Mouse (Mus musculus) right cerebral cortex, postnatal 4 days (tissue): ENCODE measurements around the gene Rnaset2a.
A peak's percentile ranks its signal among the peaks of the same experiment; 100 is the strongest.
"Not testable (repeated sequence)": the region's sequence is repeated elsewhere in the genome, so short reads cannot be mapped to it uniquely, and the experiment has no call there.

Experiments used
- DNase-seq: peaks from one replicate; pipeline ENCODE4 v3.0.0-alpha.2; 2022

Rnaset2a gene

DNA sequence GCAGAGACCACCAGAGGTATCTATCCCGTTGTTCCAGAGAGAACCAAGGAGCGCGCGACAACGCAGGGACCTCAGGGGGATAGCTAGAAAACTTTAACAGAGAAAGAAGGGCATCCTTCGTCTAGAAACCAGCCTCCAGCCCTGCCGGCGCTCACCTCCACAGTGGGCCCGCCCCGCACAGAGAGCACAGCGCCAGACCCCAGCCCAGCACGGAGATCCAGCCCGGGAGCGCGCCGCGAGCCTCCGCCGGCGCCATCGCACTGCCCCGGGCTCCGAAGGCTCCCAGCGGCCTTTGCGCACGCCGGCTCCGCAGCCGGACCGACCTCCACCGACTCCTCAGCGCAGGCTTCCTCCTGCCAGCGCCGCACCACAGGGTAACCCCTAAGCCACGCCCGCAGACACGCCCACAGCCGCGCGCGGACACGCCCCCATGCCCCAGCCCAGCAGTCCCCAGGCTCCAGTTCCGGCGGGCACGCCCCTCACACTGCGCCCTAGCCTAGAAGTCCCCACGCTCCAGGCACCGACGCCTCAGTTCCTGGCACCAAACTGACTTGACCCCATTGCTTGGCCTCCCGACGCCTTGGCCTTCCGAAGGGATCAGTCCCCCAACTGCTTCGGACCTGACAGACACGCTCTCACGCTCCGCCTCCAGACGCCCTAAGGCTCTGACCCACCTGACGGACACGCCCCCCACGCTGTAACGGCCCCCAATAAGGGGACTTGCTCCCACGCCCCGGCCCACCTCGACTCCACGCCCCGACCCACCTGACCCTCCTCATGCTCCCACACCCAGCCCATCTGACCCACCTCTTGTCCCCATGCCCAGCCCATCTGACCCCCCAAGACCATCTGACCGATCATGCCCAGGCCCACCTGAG is at the start of gene Rnaset2a, which contains the start of gene Gm49673:
Rnaset2a (minus strand) TSS at position 659 of the 878 bp plus-strand sequence.
Gm49673 (minus strand) TSS at position 350 of the 878 bp plus-strand sequence.
- not testable (repeated sequence) for DNase-seq

DNA sequence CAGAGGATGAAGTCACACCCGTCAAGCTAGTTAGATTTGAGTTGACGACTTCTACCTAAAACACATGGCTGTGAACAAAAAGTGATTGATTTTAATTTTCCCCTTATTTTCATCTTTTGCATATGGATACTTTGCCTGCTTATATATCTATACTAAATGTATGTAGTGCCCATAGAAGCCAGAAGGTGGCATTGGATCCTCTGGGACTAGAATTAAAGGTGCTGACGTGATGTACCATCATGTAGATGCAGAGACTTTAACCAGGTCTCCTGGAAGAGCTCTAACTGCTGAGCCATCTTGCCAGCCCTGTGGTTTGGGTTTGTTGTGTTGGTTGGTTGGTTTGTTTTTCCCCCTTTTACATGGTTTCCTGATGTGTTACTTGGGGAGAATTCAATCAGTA is 49.8 kb upstream of the Rnaset2a start:
- no peak for DNase-seq

DNA sequence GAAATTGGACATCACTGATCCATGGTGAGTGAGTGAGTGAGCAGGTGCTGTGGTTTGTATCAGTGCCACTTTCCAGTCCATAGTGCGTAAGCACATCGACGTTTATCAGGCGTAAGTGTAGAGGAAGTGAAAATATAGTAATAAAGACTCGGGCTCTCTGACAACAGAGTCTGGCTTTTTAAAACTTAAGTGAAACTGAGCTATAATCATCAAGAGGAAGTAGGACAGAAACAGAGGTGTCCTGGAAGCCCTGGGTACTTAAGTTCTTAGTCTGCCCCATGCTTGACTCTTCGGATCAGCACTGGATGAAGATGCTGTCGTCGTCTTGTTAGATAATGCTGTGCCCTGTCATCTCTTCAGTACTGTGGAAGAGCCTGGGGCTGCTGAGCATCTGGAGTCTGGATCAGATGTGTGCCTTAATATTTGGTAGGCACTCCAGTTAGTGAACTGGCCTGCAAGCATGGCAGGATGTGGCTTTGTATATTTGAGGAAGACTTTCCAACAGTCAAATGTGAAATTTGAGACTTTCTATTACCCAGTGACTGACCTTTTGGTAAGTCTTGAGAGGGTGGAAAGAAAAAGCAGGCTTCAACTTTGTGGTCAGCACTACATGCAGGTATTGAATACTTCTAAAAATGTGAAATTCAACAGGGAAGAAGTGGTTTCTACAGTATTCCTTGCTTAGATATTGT is 47.9 kb upstream of the Rnaset2a start:
- no peak for DNase-seq

DNA sequence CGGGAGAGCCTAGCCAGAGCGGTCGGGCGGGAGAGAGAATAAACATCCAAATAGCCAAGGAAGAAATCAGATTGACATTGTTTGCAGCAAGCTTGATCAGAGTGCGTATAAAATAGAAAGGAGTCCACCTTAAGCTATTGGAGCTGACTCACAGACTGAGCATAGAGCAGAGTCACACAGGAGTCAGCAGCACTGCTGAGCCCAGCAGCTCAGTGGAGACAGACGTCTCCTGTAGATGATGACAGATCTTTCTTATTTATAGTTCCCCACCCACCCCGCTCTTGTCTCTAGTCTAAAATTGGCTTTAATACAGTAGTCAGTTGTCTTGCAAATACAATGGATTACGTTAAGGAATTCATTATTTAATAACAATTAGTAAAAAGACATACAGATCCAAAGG is 45.8 kb upstream of the Rnaset2a start:
- no peak for DNase-seq

DNA sequence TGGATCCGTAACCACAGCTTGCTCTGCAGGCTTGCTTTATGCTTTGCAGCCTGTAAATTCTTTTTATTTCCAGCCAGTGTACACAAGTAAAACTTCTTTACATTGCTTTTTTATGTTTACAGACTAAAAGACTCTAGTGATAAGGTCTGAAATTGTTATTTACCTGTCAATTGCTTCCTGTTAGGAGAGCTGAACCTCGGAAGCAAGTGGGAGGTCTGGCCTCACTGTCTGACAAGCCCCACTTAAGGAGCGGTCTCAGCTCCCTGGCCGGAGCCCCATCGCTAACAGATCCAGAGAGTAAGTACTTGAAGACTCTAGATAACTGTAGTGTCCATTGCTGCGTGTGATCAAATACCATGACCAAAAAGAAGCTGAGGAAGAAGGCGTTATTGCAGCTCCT is 36.3 kb upstream of the Rnaset2a start:
- DNase-seq: no peak

DNA sequence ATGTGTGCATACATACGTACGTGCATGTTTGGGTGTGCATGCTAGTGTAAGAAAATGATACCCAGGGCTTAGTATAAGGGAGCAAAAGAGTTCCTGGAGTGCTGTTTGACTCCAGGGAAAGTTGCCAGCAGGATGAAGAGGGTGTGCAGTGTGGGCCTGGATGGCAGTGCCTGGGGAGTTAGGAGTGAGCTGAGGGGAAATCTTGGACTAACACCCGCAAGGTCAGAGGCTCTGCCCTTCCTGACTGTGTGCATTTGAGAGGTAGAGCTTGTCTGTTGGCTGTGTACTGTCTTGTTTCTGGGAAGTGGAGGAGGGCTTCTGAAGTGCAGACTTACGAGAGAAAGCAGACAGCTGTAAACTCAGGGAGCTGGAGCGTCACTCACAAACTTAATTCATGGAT is 35.9 kb upstream of the Rnaset2a start:
- DNase-seq: no peak

DNA sequence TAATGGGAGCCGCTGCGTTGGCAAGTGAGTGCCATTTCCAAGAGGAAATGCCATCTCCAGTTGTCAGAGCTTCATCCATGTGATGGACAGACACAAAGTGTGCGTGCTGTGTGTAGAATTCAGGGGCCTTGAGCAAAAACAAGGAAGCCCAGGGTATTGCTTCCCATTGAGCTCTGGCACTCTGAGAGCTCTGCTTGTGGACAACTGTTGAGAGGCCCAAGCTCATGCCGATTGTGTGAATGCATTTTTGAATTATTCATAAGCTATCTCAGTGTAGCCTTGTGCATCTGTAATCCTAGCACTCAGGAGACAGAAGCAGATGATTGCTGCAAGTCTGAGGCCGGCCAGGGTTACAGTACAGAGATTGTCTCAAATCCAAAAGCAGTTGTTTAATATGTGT is 29.2 kb upstream of the Rnaset2a start:
- no peak for DNase-seq

DNA sequence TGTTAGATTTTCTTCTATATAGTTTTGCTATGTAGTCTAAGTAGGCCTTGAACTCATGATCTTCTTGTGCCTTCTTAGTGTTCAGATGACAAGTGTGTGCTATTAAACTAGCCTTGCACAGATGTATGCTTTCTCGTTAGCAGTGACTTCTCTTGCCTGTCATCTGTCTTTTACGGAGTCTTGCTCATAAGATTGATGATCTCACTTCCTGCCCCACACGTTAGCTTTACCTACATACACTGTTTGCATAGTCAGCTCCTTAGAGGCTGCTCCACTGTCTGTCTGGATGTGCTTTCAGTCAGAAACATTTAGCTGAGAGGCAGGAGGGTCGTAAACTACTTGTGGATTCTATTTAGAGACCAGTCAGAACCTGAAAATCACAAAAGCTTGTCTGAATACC is 23.2 kb upstream of the Rnaset2a start:
- no peak for DNase-seq

DNA sequence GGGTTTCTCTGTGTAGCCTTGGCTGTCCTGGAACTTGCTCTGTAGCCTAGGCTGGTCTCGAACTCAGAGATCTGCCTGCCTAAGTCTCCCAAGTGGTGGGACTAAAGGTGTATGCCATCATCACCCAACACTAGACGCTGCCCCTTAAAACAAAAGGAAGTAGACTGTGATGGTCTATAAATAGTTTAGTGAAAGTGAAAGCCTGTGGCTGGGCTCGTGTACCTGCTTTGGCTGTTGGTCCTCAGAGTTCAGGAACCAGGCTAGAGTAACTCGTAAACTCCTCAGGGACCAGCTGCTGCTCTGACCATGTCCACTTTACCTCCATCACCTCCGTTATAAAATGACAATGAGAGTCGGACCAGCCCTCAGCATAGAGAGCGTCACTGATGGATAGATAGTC is 22.4 kb upstream of the Rnaset2a start:
- no peak for DNase-seq

DNA sequence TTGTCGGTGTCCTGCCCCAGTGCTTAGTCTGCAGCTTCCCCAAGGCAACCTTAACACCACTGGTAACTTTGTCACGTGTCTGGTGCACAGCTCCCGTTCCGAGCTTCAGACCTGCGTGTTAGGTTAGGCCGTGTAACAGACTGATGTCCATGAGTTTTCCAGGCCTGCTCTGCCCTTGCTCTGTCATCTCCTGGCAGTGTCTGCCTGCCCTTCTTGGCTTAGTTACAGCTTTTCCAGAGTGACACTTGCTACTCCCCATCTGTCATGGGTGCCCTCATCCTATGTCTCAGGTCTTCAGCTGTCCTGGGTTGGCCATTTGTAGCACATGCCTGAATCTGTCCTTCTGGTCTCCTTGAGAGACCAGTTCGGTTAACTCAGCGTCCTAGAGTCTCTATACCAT is 19.5 kb upstream of the Rnaset2a start:
- not testable (repeated sequence) for DNase-seq

DNA sequence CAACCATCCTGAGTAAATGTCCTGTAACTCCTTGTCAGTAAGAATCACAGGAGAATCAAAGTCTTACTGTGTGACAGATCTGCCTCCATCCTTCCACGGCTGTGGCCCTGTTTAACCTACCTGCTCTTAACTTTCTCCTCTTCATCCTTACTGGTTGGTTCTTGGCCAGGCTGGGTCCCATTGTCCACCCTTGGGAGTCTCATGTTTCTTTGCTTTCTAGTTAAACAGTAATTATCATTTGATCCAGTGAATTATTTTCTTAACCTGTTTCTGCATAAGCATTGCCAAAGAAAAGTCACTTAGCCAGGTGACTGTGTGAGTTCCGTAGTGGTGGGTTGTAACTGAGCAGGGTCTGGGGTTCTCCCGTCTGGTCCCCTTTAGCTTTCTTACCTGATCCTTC is 18.6 kb upstream of the Rnaset2a start:
- DNase-seq: not testable (repeated sequence)

DNA sequence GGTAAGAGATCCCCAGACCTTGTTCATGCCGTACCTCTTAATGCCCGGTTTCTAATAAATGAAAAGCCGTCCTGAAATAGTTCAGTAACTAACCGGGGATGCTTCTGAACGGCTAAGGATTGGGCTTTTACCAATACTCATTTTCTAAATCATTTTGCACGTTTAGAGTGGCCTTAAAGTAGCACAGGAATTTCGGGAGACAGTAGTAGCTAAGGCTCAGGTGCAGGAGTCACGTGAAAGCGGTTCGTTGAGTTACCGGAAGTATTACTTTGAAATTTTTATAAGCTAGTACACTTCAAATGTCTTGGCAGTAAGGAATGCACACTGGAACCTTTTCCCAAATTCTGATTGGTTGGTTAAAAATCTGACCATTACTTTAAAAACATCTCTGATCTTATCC is 18.1 kb upstream of the Rnaset2a start:
- not testable (repeated sequence) for DNase-seq

DNA sequence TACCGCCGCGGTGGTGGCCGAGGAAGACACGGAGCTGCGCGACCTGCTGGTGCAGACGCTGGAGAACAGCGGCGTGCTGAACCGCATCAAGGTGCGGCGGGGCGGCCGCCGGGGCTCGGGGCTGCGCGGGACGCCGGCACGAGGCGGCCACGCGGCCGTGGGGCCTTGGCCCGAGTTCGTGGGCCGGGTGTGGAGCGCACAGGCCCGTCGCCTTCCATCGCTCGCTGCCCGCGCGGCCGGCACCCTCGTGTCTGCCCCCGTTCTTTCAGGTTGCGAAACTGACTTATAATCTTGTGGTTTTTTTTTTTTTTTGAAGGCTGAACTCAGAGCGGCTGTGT is 17.7 kb upstream of the Rnaset2a start:
- DNase-seq: not testable (repeated sequence)

DNA sequence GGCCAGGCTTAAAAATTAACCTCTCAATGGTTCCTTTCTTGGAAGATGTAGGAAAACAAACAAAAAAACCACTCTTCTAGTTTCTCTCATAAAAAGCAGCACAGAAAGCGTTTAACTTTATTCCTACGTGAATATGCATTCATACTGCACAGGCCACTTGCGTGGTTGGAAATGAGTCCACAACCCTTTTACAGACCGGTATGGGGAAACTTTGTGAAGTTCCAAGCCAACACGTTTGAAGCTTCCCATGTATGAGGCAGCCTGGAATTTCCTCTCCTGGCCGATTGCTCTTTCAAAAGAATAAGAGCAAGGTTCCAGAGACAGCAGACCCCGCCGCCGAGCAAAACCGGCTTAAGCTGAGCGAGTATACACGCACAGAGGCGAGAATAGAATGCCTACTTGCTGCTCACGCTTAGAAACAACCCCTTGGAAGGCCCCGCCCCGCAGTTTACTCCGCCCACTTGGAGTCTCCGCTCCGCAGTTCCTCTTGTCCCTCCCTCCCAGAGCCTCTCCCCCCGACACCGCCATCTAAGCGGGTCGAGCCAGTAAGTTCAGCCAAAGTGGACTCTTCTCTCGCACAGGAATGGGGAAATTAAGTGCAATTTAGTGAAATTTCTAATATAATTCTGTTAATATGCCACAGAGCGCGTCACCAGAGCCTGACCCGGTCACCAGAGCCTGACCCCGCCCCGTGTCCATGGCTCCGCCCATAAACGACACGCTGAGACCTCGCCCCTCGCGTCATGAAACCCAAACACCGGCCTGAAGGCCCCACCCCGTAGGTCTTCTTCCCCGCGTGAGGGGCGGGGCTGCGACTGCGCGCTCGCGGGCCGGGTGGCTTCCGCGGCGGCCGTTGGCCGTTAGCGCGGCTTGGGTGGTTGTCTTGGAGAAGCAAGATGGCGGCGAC is 17.1 kb upstream of the Rnaset2a start, which contains the start of gene Fgfr1op:
Fgfr1op (plus strand) TSS at position 801 of the 907 bp plus-strand sequence.
- DNase-seq: not testable (repeated sequence)

DNA sequence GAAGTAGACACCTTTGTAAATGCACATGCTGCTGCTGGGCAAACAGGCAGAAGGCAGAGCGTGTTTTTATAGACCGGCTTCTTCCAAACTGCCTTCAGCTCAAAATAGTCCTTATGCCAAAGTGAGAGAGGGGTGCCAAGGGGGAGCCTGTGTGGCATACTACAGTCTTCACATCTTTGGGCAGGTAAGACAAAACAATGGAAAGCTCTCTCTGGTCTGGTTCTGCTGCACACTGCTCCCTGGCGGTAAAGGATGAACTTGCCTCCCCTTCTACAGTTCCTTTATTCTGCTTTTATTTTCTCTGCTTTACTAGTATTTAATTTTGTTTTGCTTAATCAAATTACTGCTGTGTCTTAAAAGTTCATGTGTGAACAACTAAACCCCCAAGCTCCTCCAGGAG is 13.1 kb upstream of the Rnaset2a start:
- peak; percentile 39 for DNase-seq

DNA sequence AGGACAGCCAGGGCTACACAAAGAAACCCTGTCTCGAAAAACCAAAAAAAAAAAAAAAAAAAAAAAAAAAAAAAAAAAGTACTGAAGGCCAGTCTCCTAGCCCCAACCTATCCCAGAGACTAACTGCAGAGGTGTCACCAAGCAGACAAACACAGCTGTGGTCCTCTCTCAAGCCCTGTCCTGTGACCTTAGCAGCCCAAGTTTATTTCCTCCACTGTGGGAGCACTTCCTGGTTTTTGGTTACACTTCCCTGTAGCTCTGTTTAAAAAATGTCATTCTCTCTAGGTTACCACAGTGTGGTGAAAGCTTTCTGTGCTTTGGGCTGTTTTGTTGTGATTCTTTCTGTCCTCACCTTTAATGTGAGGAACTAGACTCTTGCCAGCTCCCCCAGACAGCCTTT is 10.7 kb upstream of the Rnaset2a start:
- DNase-seq: not testable (repeated sequence)

DNA sequence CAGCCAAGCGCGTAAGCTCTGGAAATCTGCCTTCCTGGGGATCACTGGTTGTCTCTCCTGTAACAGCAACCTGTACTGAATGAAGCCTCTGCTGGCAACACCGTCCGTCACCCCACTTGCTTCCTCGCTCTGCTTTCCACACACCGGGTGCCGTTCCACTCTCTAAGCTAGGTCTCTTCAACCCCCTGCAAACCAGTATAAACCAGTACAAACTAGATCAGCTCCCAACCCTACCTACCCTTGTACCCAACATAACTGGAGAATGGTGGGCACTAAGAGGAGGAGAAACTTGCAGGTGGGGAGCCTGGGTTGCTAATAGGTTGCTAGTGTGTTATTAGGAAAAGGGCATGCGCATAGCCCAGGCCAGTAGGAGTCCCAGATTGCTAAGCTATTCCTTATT is 8.1 kb upstream of the Rnaset2a start:
- DNase-seq: not testable (repeated sequence)

DNA sequence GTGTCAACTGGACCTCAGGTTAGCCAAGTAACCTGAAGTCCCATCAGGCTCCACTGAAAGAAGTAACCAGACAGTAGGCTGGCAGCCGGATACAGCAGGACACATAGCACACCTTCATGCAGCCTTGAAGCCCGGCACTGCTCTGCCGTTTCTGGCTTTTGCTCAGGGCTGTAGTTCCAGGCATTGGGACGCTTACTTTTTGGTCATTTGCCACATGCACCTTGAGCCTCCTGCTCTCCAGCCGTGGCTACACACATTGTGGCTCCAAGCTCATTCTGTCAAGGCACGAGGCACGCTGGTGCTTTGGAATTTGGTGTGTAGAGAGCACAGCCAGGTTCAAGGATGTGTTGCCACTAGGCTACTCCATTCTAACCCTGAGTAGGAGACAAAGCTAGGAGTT is 7.1 kb upstream of the Rnaset2a start:
- DNase-seq: not testable (repeated sequence)

DNA sequence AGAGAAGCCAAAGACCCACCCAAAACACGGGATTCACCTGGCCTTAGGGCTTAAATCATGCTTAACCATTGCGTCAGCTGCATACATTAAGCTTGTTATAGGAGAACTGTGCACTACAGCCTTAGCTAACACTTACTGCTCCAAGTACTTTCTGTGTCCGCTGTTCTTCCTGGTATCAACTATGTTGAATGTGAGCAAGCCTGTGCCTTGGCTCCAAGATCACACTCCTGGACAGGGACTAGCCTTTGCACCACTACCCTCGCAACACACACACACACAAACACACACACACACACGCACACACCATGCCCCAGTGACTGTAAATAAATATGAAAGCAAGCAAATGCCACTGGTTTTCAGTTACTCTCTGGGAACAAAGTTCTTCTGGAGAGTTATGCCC is 966 bp downstream of the Rnaset2a start:
- not testable (repeated sequence) for DNase-seq

DNA sequence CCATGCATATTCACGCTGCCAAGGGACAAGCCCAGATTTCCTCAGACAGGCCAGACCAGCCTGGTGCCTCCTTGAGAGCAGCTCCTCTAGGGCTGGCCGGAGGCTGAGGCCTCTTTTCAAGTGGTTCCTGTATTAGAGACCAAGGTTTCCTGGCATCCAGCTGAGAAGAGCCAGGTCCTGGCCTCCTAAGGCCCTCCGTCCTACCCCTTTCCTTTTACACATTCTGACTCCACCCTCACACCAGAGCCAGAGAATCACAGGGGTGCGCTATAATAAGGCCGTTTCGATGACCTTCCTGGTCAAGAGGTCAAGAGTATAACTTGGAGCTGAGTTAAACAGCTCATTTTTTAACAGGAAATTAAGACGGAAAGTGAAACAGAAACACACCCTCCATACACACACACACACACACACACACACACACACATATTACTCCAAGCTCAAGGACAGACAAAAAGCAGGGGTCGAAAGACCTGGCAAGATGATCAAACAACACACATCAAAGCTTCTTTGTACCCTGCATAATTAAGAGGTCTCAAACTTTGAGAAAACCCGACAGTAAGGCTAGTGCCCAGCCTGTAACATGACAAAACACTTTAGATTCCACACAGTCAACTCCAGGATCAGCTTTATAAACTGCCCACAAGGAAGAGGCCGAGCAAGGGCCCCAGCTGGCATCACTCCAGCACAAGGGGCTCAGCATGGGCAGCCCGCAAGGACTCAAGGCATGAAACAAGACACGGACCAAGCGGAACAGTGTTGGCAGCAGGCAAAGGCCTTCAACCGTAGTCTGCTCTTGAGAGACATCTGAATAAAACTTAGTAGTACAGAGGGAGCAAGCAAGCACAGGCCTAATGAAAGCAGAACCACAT is 3.9 kb downstream of the Rnaset2a start:
- not testable (repeated sequence) for DNase-seq

DNA sequence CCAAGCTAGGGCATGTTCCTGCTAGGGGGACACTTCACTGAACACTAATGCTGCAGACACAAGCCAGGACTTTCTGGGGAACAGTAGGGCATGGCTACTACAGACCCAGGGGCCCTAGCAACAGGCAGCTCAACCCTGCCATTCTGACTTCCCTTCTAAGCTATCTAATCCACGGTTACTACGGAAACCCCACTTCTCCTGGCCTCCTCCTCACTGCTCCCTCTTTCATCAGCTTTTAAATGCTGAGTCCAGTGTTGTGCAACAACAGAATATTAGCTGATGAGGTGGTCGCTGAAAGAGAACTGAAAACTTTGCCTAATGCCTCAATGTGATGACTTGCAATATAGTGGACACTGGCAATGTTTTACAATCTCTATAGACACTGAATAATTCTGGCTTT is 7.7 kb downstream of the Rnaset2a start:
- not testable (repeated sequence) for DNase-seq

DNA sequence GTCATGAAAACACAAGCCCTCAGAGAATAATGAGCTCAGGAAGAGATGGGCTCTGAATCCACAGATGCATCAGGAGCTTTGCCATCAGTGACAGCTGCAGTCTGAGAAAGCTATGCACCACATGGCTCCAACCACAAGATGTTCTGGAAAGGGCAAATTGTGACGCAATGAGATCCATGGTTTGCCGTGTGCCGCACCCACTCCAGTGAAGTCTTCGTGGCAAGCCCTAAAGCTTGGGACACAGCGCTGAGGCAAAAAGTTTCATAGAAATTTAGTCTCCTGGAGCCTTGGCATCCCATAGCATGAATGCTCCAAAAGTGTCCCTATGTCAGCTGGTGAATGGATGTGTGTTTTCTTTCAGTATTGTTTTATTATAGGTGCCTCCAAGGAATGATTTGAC is 9.8 kb downstream of the Rnaset2a start:
- not testable (repeated sequence) for DNase-seq
